ENCODE assay signal across 10 mouse cellular contexts in genomic region chr1:153415742-153416141, GRCm38 (mm10). TPM values are rescaled to one million over a fixed set of nuclear protein-coding genes. Genes with fewer than 3 reads are reported as not detected.
"Had no signal": no experiment of that assay in that cellular context is flagged by ENCODE, and none has a peak within 500 bp of the region (broad histone marks: within the 10 kb centered on the region; RNA-seq: fewer than 3 reads in every experiment).

No protein-coding gene starts in this region.

RNA-seq across cellular contexts. Expression of gene Shcbp1l, which starts 9.2 kb away (rescaled TPM):
- total RNA-seq: gastrocnemius, adult 2 months; gastrocnemius, postnatal 10 days; gastrocnemius, postnatal 25 days; heart, adult 2 months; heart, postnatal 14 days; heart, postnatal 36 days had no signal
- polyA plus RNA-seq: heart, embryonic 15.5 days; heart, postnatal 0 days; hindbrain, embryonic 10.5 days; intestine, postnatal 0 days had no signal
